Mouse (Mus musculus) embryonic facial prominence, embryonic 14.5 days (tissue): ENCODE data around the gene G6pc2. TPM values are rescaled to one million over a fixed set of nuclear protein-coding genes. Genes with fewer than 3 reads are reported as not detected.

Experiments used
- ATAC-seq: fragments of 200-750 bp; cut with Nextera tagmentation; 2 replicates; pipeline ENCODE4 v1.8.0; 2017; ENCODE audit warnings: low read depth, moderate number of reproducible peaks, moderate TSS enrichment
- DNase-seq: peaks from one replicate; pipeline ENCODE4 v3.0.0-alpha.2; 2015; ENCODE audit warnings: low spot score
- H3K27ac ChIP-seq: fragments of 300-500 bp; sonication (generic); replicated peaks from 2 replicates; pipeline ENCODE4 v1.5.1; 2014; ENCODE audit warnings: low read depth, mild to moderate bottlenecking, low read length, moderate library complexity
- H3K27me3 ChIP-seq: fragments of 300-500 bp; sonication (generic); replicated peaks from 2 replicates; pipeline ENCODE4 v1.6.1; 2014; ENCODE audit warnings: low read length; ENCODE audit not compliant: control insufficient read depth, insufficient read depth
- H3K36me3 ChIP-seq: fragments of 300-500 bp; sonication (generic); 2 replicates; pipeline ENCODE4 v1.6.1; 2014; ENCODE audit warnings: low read length, mixed read lengths; ENCODE audit not compliant: control insufficient read depth, insufficient read depth
- H3K4me1 ChIP-seq: fragments of 300-500 bp; sonication (generic); 2 replicates; pipeline ENCODE4 v1.6.1; 2014; ENCODE audit warnings: antibody characterized with exemption, low read length; ENCODE audit not compliant: control insufficient read depth, insufficient read depth
- H3K4me2 ChIP-seq: fragments of 300-500 bp; sonication (generic); 2 replicates; pipeline ENCODE4 v1.6.1; 2014; ENCODE audit warnings: low read depth, mild to moderate bottlenecking, low read length, moderate library complexity, mixed read lengths
- H3K4me3 ChIP-seq: fragments of 300-500 bp; sonication (generic); 2 replicates; pipeline ENCODE4 v1.5.1; 2014; ENCODE audit warnings: low read depth, mild to moderate bottlenecking, low read length
- H3K9ac ChIP-seq: fragments of 300-500 bp; sonication (generic); 2 replicates; pipeline ENCODE4 v1.6.1; 2014; ENCODE audit warnings: low read depth, mild to moderate bottlenecking, low read length, moderate library complexity, mixed read lengths
- H3K9me3 ChIP-seq: fragments of 300-500 bp; sonication (generic); 2 replicates; pipeline ENCODE4 v1.6.1; 2016; ENCODE audit warnings: low read length; ENCODE audit not compliant: control insufficient read depth
- WGBS: fragments of 180-500 bp; shearing (Covaris S2); extraction: QIAGEN DNeasy Blood & Tissue Kit; methylation state at CpG from one replicate; pipeline ENCODE4 v1.1.7; 2014; 5-methylcytosine and 5-hydroxymethylcytosine counted together
- polyA plus RNA-seq: library from polyadenylated mRNA; unstranded; fragments of >200 nt; fragmentation: Nextera tagmentation; extraction: Ambion mirVana; gene quantifications from 2 replicates; pipeline ENCODE4 v1.2.1, GENCODE M21; 2014

G6pc2 gene
- polyA plus RNA-seq, 1 experiment from 2014 or later, result not detected

DNA sequence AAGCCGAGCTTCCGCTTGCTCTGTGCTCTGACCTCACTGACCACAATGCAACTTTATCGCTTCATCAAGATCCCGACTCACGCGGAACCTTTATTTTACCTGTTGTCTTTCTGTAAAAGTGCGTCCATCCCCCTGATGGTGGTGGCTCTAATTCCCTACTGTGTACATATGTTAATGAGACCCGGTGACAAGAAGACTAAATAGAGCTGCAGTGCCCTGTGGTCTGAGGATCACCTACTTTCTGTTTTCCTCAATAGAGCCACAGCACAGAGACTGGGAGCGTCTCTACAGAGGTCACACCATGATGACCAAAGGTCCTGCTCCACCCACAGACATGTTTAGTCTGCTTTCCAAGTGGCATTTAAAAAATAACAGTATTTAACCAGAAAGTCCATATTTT lies 16.0 kb downstream of the G6pc2 start:
- no peak for DNase-seq
- Histone ChIP-seq H3K4me3 (no peak overlapping the region), H3K4me2 (no peak overlapping the region), H3K9me3 (no peaks in the 10 kb centered on the region), H3K36me3 (no peaks in the 10 kb centered on the region), H3K9ac (no peak overlapping the region), H3K27ac (no peak overlapping the region), H3K27me3 (no peaks in the 10 kb centered on the region), H3K4me1 (no peaks in the 10 kb centered on the region)
- 91% methylated on average over 9 of the region's 9 CpGs for WGBS
- ATAC-seq, result no peak

- DNase-seq (no peak), ATAC-seq (no peak)
- Histone ChIP-seq H3K9ac (no peak overlapping the region), H3K36me3 (no peaks in the 10 kb centered on the region), H3K27me3 (no peaks in the 10 kb centered on the region), H3K9me3 (no peaks in the 10 kb centered on the region), H3K4me1 (no peaks in the 10 kb centered on the region), H3K27ac (no peak overlapping the region), H3K4me3 (no peak overlapping the region), H3K4me2 (no peak overlapping the region)
- WGBS, result 60% methylated on average over 6 of the region's 6 CpGs
These were observed 17.8 kb downstream of the G6pc2 start for GRCm38 (mm10) chr2:69228635-69229034.

DNA sequence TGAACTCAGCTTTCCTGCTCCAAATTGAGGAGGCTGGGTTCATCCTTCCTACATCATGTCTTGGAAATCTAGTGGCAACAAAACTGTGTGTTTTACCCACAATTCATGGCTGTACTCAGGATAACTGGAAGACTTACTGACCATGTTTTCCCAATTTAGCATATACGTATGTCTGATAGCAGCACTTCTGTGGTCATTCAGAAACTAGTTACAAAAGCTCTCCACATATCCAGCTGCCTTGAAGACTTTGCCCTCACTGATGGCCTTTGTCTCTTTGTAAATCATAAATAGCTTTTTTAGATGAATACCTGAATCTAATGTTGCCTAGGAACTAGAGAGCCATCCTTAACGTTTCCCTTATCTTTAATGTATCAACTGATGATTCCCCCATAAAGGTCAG lies 19.3 kb downstream of the G6pc2 start:
- WGBS, result 84% methylated on average over 2 of the region's 2 CpGs
- Histone ChIP-seq H3K4me3 (no peak overlapping the region), H3K27ac (no peak overlapping the region), H3K27me3 (no peaks in the 10 kb centered on the region), H3K9me3 (no peaks in the 10 kb centered on the region), H3K9ac (no peak overlapping the region), H3K36me3 (no peaks in the 10 kb centered on the region), H3K4me2 (no peak overlapping the region), H3K4me1 (no peaks in the 10 kb centered on the region)
- no peak for ATAC-seq
- no peak for DNase-seq

GRCm38 (mm10) chr2:69232101-69232500 lies 21.2 kb downstream of the G6pc2 start:
- no peak overlapping the region for H3K4me2 ChIP-seq
- H3K9me3 ChIP-seq, result no peaks in the 10 kb centered on the region
- no peak overlapping the region for H3K9ac ChIP-seq
- ATAC-seq, result no peak
- no peaks in the 10 kb centered on the region for H3K36me3 ChIP-seq
- H3K27ac ChIP-seq, result no peak overlapping the region
- H3K4me1 ChIP-seq, result no peaks in the 10 kb centered on the region
- no peak for DNase-seq
- no peaks in the 10 kb centered on the region for H3K27me3 ChIP-seq
- H3K4me3 ChIP-seq, result no peak overlapping the region

DNA sequence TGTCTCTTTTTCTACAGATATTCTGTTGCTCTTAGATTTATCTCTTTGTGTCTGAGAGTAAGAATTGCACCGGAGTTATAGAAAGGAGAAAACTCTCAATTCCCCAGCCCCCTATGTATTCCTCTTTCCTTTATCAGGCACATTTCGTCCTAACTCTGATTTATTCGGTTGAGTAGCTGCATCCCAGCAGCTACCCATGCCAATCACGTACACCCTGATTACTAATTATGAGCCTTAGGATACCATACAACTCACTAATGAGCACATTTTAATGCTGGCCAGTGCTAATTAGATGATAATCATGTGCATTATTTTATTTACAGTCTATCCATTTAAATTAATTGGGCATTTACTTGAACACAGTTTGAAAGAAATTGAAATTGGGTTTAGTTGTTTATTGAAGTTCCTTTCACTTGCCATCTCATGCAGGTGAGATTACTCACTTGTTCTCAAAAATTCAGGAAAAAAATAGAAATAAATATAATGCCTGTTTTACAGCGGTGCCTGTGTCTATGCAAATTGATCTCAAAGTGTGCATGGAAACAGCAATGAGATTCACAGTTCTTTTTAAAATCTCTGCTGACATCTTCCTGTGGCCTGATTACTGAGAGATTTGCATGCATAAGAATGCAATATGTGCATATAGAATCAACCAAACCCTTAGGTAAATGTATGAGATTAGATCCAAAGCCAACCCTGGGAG lies 24.3 kb downstream of the G6pc2 start:
- Histone ChIP-seq H3K27ac (no peak overlapping the region), H3K4me1 (no peaks in the 10 kb centered on the region), H3K4me2 (no peak overlapping the region), H3K36me3 (no peaks in the 10 kb centered on the region), H3K4me3 (no peak overlapping the region), H3K27me3 (no peaks in the 10 kb centered on the region), H3K9me3 (no peaks in the 10 kb centered on the region), H3K9ac (no peak overlapping the region)
- DNase-seq (no peak), ATAC-seq (no peak)
- WGBS, result 84% methylated on average over 5 of the region's 5 CpGs

GRCm38 (mm10) chr2:69239315-69239714 lies 28.4 kb downstream of the G6pc2 start:
- H3K36me3 ChIP-seq, result no peaks in the 10 kb centered on the region
- no peak overlapping the region for H3K9ac ChIP-seq
- no peaks in the 10 kb centered on the region for H3K9me3 ChIP-seq
- ATAC-seq (no peak), DNase-seq (no peak)
- WGBS, result 90% methylated on average over 9 of the region's 9 CpGs
- no peak overlapping the region for H3K4me2 ChIP-seq
- H3K27ac ChIP-seq, result no peak overlapping the region
- H3K4me1 ChIP-seq, result no peaks in the 10 kb centered on the region
- H3K27me3 ChIP-seq, result no peaks in the 10 kb centered on the region
- no peak overlapping the region for H3K4me3 ChIP-seq

GRCm38 (mm10) chr2:69244924-69245323 lies 34.1 kb downstream of the G6pc2 start:
- H3K4me1 ChIP-seq, result no peaks in the 10 kb centered on the region
- H3K27me3 ChIP-seq, result no peaks in the 10 kb centered on the region
- no peak overlapping the region for H3K4me2 ChIP-seq
- 24% methylated on average over 2 of the region's 2 CpGs for WGBS
- no peak overlapping the region for H3K27ac ChIP-seq
- no peaks in the 10 kb centered on the region for H3K9me3 ChIP-seq
- no peak overlapping the region for H3K9ac ChIP-seq
- DNase-seq (peak; percentile 46), ATAC-seq (no peak)
- no peak overlapping the region for H3K4me3 ChIP-seq
- H3K36me3 ChIP-seq, result no peaks in the 10 kb centered on the region

DNA sequence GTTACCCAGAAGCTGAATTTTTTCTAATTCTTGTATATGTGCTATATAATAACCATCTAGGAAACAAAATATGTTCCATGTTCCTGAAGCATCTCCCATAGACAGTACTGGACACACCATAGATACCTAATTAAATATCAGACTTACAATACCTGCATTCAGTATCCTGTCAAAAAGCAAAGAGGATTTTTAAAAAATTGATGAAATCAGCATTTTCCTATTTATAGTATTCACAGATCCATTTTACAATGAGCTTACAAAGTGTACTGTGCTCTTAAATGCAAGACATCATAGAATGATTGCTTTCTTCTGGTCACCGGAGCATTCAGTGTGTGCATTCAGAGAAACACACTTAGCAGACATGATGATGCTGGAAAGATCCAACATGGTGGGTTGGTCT lies 36.2 kb downstream of the G6pc2 start:
- Histone ChIP-seq H3K27ac (no peak overlapping the region), H3K27me3 (no peaks in the 10 kb centered on the region), H3K4me1 (no peaks in the 10 kb centered on the region), H3K9ac (no peak overlapping the region), H3K4me3 (no peak overlapping the region), H3K9me3 (no peaks in the 10 kb centered on the region), H3K4me2 (no peak overlapping the region), H3K36me3 (no peaks in the 10 kb centered on the region)
- WGBS, result 87% methylated on average over 1 of the region's 1 CpGs
- ATAC-seq, result no peak
- DNase-seq, result no peak

GRCm38 (mm10) chr2:69248221-69248755 lies 37.4 kb downstream of the G6pc2 start:
- Histone ChIP-seq H3K27me3 (no peaks in the 10 kb centered on the region), H3K4me2 (no peak overlapping the region), H3K4me3 (no peak overlapping the region), H3K27ac (no peak overlapping the region), H3K9me3 (no peaks in the 10 kb centered on the region), H3K36me3 (no peaks in the 10 kb centered on the region), H3K9ac (no peak overlapping the region), H3K4me1 (no peaks in the 10 kb centered on the region)
- DNase-seq (peak; percentile 8), ATAC-seq (no peak)
- WGBS, result 39% methylated on average over 16 of the region's 16 CpGs
